Mouse (Mus musculus): Measurements from ENCODE around the gene Ccdc61. TPM values are rescaled to one million over a fixed set of nuclear protein-coding genes. Genes with fewer than 3 reads are reported as not detected.

Ccdc61 gene
- total RNA-seq, 2 experiments from 2014 or later: 10.5 to 11.0 TPM

DNA sequence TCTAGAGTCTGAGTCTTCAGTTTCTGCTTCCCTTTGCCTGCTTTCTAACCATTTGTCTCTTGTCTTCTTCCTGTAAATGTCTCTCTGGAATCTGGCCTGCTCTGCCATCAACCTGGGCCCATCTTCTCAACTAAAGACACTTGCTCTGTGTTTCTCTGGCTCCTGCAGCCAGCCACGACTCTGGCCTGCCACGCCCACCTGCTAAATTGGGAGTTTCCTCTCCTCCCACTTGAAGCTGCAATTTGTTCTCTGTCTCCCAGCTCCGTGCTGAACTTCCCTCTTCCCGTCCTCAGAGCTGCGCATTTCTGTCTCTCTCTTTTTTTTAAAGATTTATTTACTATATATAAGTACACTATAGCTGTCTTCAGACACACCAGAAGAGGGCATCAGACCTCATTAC is 65.4 kb downstream of the Ccdc61 start:
- TF ChIP-seq CTCF (IDR thresholded peaks at IDR 0.05): no peak
- intact Hi-C loops (cut with DNase I): no loop called here
- no peak overlapping the region for H3K4me3 ChIP-seq

DNA sequence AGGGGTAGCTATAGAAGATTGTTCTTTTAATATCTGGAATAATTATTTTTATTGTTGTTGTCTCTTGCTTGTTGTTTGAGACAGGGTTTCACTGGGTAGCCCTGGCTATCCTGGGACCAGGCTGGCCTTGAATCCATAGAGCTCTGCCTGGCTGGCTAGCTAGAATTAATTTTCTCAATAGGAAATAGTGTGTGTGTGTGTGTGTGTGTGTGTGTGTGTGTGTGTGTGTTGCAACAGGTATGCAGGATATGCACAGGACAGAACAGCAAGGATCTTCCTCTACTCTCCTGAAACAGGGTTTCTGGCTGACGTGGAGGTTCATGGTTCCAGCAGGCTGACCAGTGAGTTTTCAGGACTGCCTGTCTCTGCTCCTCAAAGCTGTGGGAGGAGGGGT is 69.0 kb downstream of the Ccdc61 start:
- TF ChIP-seq CTCF (IDR thresholded peaks at IDR 0.05): no peak
- peak overlapping the region; percentile 69; the same call in 1 of the 2 replicates for H3K27ac ChIP-seq
- intact Hi-C loops (cut with DNase I): no loop called here
- DNase-seq (ENCODE audit: extremely low spot score in 1 of 2, low spot score in 2 of 2): no peak
- H3K4me3 ChIP-seq: peak overlapping the region; percentile 50

More for the DNA sequence above, 65.4 kb downstream of the Ccdc61 start:
- no peak for DNase-seq (ENCODE audit: extremely low spot score in 1 of 2, low spot score in 2 of 2)
- no peak overlapping the region for H3K27ac ChIP-seq

Other genes starting within 250 kb of the Ccdc61 start
- gene Psg20, start 224.2 kb downstream of the Ccdc61 start, total RNA-seq (2021): not detected
- not detected for gene Psg22, start 192.3 kb downstream of the Ccdc61 start, total RNA-seq (2021)
- not detected for gene Psg19, start 111.9 kb downstream of the Ccdc61 start, total RNA-seq (2021)
- not detected for gene Psg17, start 88.8 kb downstream of the Ccdc61 start, total RNA-seq (2021)
- gene Mill2, start 70.4 kb downstream of the Ccdc61 start, total RNA-seq (2021): 1 to 10 TPM; 1.3 to 2.5 TPM
- 10 to 100 TPM; 18.8 to 25.6 TPM for gene Pglyrp1, start 39.1 kb downstream of the Ccdc61 start, total RNA-seq (2021)
- gene Nova2, start 15.5 kb upstream of the Ccdc61 start, total RNA-seq (2021): 10 to 100 TPM; 79.9 to 86.4 TPM
- gene Nanos2, start 77.0 kb upstream of the Ccdc61 start, total RNA-seq (2021): under 1 TPM; 0.51 to 0.86 TPM
- 10 to 100 TPM; 50.6 to 61.2 TPM for gene Mypop, start 80.8 kb upstream of the Ccdc61 start, total RNA-seq (2021)
- 10 to 100 TPM; 47.7 to 49.2 TPM for gene Irf2bp1, start 93.6 kb upstream of the Ccdc61 start, total RNA-seq (2021)
- gene Foxa3, start 113.1 kb upstream of the Ccdc61 start, total RNA-seq (2021): not detected
- gene Sympk, start 114.0 kb upstream of the Ccdc61 start, total RNA-seq (2021): 100 to 1,000 TPM; 126 to 133 TPM
- gene Rsph6a, start 144.3 kb upstream of the Ccdc61 start, total RNA-seq (2021): under 1 TPM; 0.27 to 0.30 TPM
- 100 to 1,000 TPM; 141 to 143 TPM for gene Dmwd, start 165.8 kb upstream of the Ccdc61 start, total RNA-seq (2021)
- 10 to 100 TPM; 35.2 to 50.4 TPM for gene Dmpk, start 173.4 kb upstream of the Ccdc61 start, total RNA-seq (2021)
- 1 to 10 TPM; 1.9 to 2.0 TPM for gene Six5, start 184.2 kb upstream of the Ccdc61 start, total RNA-seq (2021)
- gene Gm4969, start 208.0 kb upstream of the Ccdc61 start, total RNA-seq (2021): under 1 TPM; 0.21 to 0.27 TPM
- 10 to 100 TPM; 13.4 to 14.3 TPM for gene Fbxo46, start 209.4 kb upstream of the Ccdc61 start, total RNA-seq (2021)
- gene Qpctl, start 238.9 kb upstream of the Ccdc61 start, total RNA-seq (2021): 10 to 100 TPM; 14.8 to 16.3 TPM
- gene Snrpd2, start 239.3 kb upstream of the Ccdc61 start, total RNA-seq (2021): 10 to 100 TPM; 69.8 to 73.3 TPM